Mouse (Mus musculus): ENCODE measurements around the gene Nfic.
"Not testable (repeated sequence)": the region's sequence is repeated elsewhere in the genome, so short reads cannot be mapped to it uniquely, and the experiment has no call there.

Nfic gene

GRCm38 (mm10) chr10:81459399-81459798 is 4.0 kb upstream of the Nfic start:
- DNase-seq: no peak

GRCm38 (mm10) chr10:81458267-81458666 is 2.8 kb upstream of the Nfic start:
- DNase-seq: no peak

GRCm38 (mm10) chr10:81457624-81458023 is 2.2 kb upstream of the Nfic start:
- DNase-seq: no peak

- no peak for DNase-seq
Measured at GRCm38 (mm10) chr10:81456983-81457563, 1.6 kb upstream of the Nfic start.

DNA sequence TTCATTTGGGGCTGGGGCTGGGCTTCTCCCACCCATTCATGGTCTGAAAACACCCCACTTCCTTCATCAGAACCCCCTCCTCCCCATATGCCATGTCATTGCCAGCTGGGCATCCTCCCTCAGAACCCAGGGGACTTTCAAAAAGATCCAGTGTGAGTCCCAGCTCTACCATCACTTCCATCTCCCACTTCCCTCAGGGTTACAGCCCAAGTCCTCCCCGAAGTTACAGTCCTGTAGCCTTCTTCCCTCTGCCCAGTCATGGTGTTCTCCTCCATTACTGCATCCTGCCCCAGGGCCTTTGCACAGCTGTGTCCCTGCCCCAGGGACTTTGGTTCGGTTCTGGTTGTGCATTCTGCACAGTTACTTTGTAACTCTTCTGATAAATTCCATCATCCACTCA is 1.3 kb downstream of the Nfic start:
- no peak for DNase-seq

DNA sequence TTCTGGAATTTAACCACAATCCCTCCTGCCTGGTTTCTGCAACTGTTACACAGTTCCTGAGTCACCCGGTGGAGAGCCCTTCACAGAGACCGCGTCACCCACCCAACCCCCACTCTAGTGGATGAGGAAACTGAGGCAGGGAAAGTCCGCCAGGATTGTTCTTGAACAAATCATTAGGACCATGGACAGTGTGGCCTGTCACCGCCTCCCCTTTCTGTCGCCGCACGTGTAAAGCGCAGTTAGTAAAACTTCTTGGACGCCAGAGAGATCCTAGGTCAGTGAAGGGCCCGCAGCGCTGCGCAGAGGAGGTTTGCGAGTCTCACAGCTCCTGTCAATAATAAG is 2.5 kb downstream of the Nfic start:
- DNase-seq: no peak

- DNase-seq: no peak
Measured at GRCm38 (mm10) chr10:81452237-81452946, 3.0 kb downstream of the Nfic start.

DNA sequence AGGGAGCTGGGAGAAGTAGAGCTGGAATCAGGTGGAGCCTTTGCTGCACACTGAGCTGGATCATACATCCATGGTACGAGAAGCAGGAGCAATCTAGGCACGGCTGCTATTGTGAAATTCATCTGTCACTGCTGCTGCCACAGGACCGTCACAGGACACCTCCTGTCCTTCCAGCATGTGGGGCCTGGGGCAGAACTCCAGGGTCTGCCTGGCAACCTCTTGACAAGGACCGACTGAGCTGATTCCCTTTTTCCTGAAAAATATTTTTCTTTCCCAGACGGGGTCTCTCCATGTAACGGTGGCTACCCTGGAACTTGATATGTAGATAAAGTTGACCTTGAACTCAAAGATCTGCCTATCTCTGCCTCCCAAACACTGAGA is 4.1 kb downstream of the Nfic start:
- no peak for DNase-seq

- DNase-seq: no peak
Measured at GRCm38 (mm10) chr10:81450641-81451364, 4.6 kb downstream of the Nfic start.

- DNase-seq: peak; percentile 87 to 89
Measured at GRCm38 (mm10) chr10:81450140-81450539, 5.3 kb downstream of the Nfic start.

DNA sequence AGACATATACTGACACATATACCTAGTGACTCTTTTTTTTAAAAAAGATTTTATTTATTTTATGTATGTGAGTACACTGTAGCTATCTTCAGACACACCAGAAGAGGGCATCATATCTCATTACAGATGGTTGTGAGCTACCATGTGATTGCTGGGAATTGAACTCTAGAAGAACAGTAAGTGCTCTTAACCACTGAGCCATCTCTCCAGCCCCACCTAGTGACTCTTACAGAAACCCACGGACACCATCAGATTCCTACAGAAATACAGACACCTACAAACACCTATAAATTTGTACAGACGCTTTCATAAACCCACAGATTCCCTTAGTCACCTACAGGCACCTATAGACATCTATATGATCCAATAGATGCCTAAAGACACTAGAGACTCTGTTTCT is 9.9 kb downstream of the Nfic start:
- DNase-seq: not testable (repeated sequence)

DNA sequence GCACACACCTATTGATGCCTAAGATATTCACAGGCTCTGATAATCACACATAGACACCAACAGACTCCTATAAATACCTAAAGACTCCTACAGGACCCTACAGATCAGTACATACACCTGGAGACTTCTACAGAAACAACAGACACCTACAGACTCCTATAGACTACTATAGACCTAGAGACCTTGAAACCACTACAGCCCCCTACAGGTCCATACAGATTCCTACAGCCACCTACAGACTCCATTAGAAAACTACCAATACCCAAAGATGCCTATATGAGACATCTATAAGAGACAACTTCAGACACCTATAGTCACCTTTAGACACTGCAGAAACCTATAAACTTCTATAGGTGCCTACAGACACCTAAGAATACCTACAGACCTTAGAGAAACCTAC is 14.4 kb downstream of the Nfic start:
- no peak for DNase-seq

DNA sequence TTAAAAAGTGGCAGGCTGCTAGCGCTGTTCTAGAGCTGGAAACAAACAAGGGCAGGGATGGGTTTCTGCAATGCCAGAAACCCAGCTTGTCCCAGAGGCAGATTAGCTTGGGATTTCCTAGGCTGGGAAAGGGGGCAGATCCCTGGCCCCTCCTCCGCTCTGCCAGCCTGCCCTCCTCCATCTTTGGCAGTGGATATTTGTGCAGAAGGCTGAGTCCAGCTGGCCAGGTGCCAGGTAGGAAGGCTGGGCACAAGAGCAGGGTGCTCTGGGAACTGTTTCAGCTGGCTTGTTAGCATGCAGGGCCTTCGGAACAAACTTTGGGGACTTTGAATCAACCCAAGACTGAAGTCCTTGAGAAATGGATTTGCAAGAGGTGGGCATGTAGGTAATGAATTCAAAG is 20.0 kb downstream of the Nfic start:
- DNase-seq: peak; percentile 76 to 84

- DNase-seq: peak; percentile 26 to 43
Measured at GRCm38 (mm10) chr10:81434361-81435263, 20.8 kb downstream of the Nfic start.

GRCm38 (mm10) chr10:81433541-81434289 is 21.7 kb downstream of the Nfic start:
- peak; percentile 29 to 58 for DNase-seq

DNA sequence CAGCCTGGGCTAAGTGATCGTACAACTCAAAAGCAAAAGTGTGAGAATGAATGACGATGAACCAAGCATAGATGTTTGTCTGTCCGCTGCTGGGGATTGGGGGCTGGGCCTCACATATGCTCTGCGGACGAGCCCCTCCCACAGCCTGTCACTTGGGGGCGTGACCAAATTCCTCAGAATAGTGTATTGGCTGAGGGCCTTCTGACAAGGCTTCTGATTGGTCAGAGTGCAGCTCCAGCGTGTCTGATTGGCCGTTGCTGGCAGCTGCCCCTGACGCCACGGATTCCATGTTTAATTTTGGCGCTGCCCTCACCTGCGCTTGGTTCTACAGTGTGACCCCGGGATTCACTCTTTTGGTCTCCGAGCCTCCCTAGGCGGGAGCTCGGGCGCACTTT is 22.6 kb downstream of the Nfic start:
- peak; percentile 91 to 95 for DNase-seq

GRCm38 (mm10) chr10:81432169-81432867 is 23.1 kb downstream of the Nfic start:
- peak in 1 of 2 experiments; percentile 7 for DNase-seq

GRCm38 (mm10) chr10:81431526-81432168 is 23.8 kb downstream of the Nfic start:
- DNase-seq: peak; percentile 73 to 85

DNA sequence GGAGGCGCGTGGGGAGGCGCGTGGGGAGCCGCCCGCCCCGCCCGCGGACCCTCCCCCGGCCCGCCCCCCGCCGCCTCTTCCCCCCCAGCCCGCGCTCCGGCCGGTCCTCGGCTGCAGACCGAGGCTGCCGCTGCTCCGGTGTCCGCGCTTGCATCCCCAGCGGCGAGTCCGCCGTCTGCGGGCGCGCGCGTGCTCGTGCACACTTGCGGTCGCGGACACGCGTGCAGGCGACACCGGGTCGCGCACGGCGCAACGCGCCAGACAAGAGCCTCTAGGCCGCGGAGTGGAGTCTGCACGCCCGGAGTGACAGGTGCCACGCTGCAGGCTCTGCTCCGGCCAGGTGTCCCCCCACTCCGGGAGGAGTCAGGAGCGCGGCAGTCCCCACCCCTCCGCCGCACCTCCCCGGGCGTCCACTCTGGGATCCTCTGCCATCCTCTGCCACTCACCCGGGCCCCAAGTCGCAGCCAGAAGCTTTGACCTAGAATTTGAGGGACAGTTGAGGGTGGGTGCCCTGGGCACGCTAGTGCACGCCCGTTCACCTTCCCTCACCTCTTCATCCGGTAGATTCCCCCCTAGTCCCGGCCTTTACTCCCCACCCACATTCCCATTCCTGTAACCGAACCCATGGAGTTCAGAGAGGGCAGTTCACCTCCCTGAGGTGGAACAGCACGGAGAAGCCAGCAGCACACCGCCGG is 24.5 kb downstream of the Nfic start:
- DNase-seq: peak; percentile 72 to 81

DNA sequence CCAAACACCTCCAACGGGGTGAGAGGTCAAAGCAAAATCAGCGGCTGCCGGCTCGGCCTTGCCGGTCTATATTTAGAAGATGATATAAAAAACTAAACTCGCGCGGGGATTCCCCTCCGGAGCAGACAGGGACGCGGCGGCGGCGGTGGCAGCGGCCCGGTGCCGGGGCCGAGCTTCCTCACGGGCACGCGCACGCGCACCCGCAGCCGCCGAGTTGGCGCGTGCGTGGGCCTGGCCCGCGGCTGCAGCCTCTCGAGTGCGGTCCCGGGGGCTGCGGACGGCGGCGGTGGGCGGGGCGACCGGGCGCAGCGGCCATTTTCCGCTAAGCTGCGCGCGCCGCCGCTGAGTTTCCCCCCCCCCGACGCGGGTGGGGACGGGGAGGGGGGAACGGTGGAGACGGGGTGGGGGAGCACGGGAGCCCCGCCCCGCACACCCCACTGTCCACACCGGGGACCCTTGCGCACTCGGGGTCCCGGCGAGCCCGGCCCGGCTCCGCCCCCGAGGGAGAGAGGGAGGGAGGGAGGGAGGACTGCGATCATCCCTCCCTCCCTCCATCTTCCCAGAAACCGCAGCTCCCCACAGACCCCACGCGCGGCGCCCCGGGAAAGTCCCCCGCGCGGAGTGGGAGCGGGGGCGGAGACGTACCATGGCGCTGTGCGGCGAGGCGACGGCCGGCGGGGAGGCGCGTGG is 25.1 kb downstream of the Nfic start:
- DNase-seq: peak; percentile 85 to 92

All from kidney, postnatal 4 days (tissue).